Mouse (Mus musculus) cerebellum, adult 8-10 months (tissue): ENCODE data around the gene Notch4.
"Not testable (repeated sequence)": the region's sequence is repeated elsewhere in the genome, so short reads cannot be mapped to it uniquely, and the experiment has no call there.

Experiments used
- DNase-seq: peaks from one replicate; pipeline ENCODE4 v3.0.0; 2022

Gene Notch4

GRCm38 (mm10) chr17:34564003-34564421 lies at the start of gene Notch4:
TSS of gene Notch4 (plus strand) at chr17:34564268.
- no peak for DNase-seq

GRCm38 (mm10) chr17:34516514-34516913 lies 47.6 kb upstream of the Notch4 start:
- DNase-seq, result no peak

GRCm38 (mm10) chr17:34517252-34517651 lies 46.8 kb upstream of the Notch4 start, which contains the start of gene Btnl6:
TSS of gene Btnl6 (minus strand) at chr17:34517352.
- DNase-seq, result no peak

GRCm38 (mm10) chr17:34517795-34518194 lies 46.3 kb upstream of the Notch4 start:
- DNase-seq, result no peak

- DNase-seq, result not testable (repeated sequence)
Observed at GRCm38 (mm10) chr17:34518571-34518970, 45.5 kb upstream of the Notch4 start.

- no peak for DNase-seq
Observed at GRCm38 (mm10) chr17:34519001-34519400, 45.1 kb upstream of the Notch4 start.

GRCm38 (mm10) chr17:34532671-34533070 lies 31.4 kb upstream of the Notch4 start:
- DNase-seq, result no peak

GRCm38 (mm10) chr17:34543567-34543966 lies 20.5 kb upstream of the Notch4 start:
- DNase-seq, result not testable (repeated sequence)

- no peak for DNase-seq
Observed at GRCm38 (mm10) chr17:34546797-34547196, 17.3 kb upstream of the Notch4 start.

GRCm38 (mm10) chr17:34547601-34548000 lies 16.5 kb upstream of the Notch4 start:
- DNase-seq, result no peak

GRCm38 (mm10) chr17:34549156-34549555 lies 14.9 kb upstream of the Notch4 start:
- no peak for DNase-seq

- DNase-seq, result no peak
Observed at GRCm38 (mm10) chr17:34549843-34550242, 14.2 kb upstream of the Notch4 start.

- peak; percentile 73 for DNase-seq
Observed at GRCm38 (mm10) chr17:34555483-34555882, 8.6 kb upstream of the Notch4 start.

GRCm38 (mm10) chr17:34556406-34556805 lies 7.7 kb upstream of the Notch4 start:
- no peak for DNase-seq

- DNase-seq, result no peak
Observed at GRCm38 (mm10) chr17:34557411-34557810, 6.7 kb upstream of the Notch4 start.

- DNase-seq, result no peak
Observed at GRCm38 (mm10) chr17:34559116-34559515, 5.0 kb upstream of the Notch4 start.

- DNase-seq, result no peak
Observed at GRCm38 (mm10) chr17:34559895-34560294, 4.2 kb upstream of the Notch4 start.

GRCm38 (mm10) chr17:34560438-34560837 lies 3.6 kb upstream of the Notch4 start:
- no peak for DNase-seq

GRCm38 (mm10) chr17:34561200-34561599 lies 2.9 kb upstream of the Notch4 start:
- DNase-seq, result no peak

GRCm38 (mm10) chr17:34562595-34562994 lies 1.5 kb upstream of the Notch4 start:
- DNase-seq, result no peak

- DNase-seq, result no peak
Observed at GRCm38 (mm10) chr17:34563354-34563753, 714 bp upstream of the Notch4 start.

GRCm38 (mm10) chr17:34564796-34565195 lies 728 bp downstream of the Notch4 start:
- DNase-seq, result no peak

GRCm38 (mm10) chr17:34567311-34567710 lies 3.2 kb downstream of the Notch4 start:
- DNase-seq, result no peak

- DNase-seq, result no peak
Observed at GRCm38 (mm10) chr17:34568421-34568820, 4.4 kb downstream of the Notch4 start.

- DNase-seq, result no peak
Observed at GRCm38 (mm10) chr17:34569919-34570318, 5.9 kb downstream of the Notch4 start.

GRCm38 (mm10) chr17:34571875-34572274 lies 7.8 kb downstream of the Notch4 start:
- no peak for DNase-seq
